Mouse (Mus musculus) heart, embryonic 12.5 days (tissue): Measurements from ENCODE around the gene Ipo8. TPM values are rescaled to one million over a fixed set of nuclear protein-coding genes. Genes with fewer than 3 reads are reported as not detected.
A peak's percentile ranks its signal among the peaks of the same experiment; 100 is the strongest.

Experiments
- ATAC-seq: fragments of 200-750 bp; cut with Nextera tagmentation; 2 replicates; pipeline ENCODE4 v1.8.0; 2017; ENCODE audit warnings: moderate TSS enrichment, moderate library complexity; ENCODE audit not compliant: insufficient number of reproducible peaks, low FRiP score
- H3K27ac ChIP-seq: fragments of 300-500 bp; sonication (generic); 2 replicates; pipeline ENCODE4 v1.5.1; 2016; ENCODE audit warnings: mild to moderate bottlenecking, moderate library complexity; ENCODE audit not compliant: poor library complexity, severe bottlenecking
- H3K27me3 ChIP-seq: fragments of 300-500 bp; sonication (generic); replicated peaks from 2 replicates; pipeline ENCODE4 v1.6.1; 2016; ENCODE audit warnings: mild to moderate bottlenecking, moderate library complexity
- H3K36me3 ChIP-seq: fragments of 300-500 bp; sonication (generic); 2 replicates; pipeline ENCODE4 v1.6.1; 2016; ENCODE audit warnings: mild to moderate bottlenecking, moderate library complexity
- H3K4me1 ChIP-seq: fragments of 300-500 bp; sonication (generic); replicated peaks from 2 replicates; pipeline ENCODE4 v1.6.1; 2016; ENCODE audit warnings: mild to moderate bottlenecking
- H3K4me2 ChIP-seq: fragments of 300-500 bp; sonication (generic); 2 replicates; pipeline ENCODE4 v1.6.1; 2016; ENCODE audit warnings: mild to moderate bottlenecking, moderate library complexity
- H3K4me3 ChIP-seq: fragments of 300-500 bp; sonication (generic); 2 replicates; pipeline ENCODE4 v1.5.1; 2016; ENCODE audit warnings: mild to moderate bottlenecking
- H3K9ac ChIP-seq: fragments of 300-500 bp; sonication (generic); 2 replicates; pipeline ENCODE4 v1.6.1; 2016; ENCODE audit warnings: mild to moderate bottlenecking, moderate library complexity
- H3K9me3 ChIP-seq: fragments of 300-500 bp; sonication (generic); replicated peaks from 2 replicates; pipeline ENCODE4 v1.6.1; 2016; ENCODE audit warnings: mild to moderate bottlenecking, moderate library complexity
- WGBS: fragments of 180-500 bp; shearing (Covaris S2); methylation state at CpG from one replicate; pipeline ENCODE4 v1.1.7; 2016; 5-methylcytosine and 5-hydroxymethylcytosine counted together
- polyA plus RNA-seq: library from polyadenylated mRNA; unstranded; fragments of >200 nt; fragmentation: Nextera tagmentation; extraction: Ambion mirVana; gene quantifications from 2 replicates; pipeline ENCODE4 v1.2.1, GENCODE M21; 2016

The Ipo8 gene
- polyA plus RNA-seq = 21.2 and 22.4 TPM in 2 replicates

GRCm38 (mm10) chr6:148830748-148831727 lies at the start of gene Ipo8:
Gene Ipo8, minus strand, starts transcription at chr6:148831467.
- peak; percentile 97 for ATAC-seq

DNA sequence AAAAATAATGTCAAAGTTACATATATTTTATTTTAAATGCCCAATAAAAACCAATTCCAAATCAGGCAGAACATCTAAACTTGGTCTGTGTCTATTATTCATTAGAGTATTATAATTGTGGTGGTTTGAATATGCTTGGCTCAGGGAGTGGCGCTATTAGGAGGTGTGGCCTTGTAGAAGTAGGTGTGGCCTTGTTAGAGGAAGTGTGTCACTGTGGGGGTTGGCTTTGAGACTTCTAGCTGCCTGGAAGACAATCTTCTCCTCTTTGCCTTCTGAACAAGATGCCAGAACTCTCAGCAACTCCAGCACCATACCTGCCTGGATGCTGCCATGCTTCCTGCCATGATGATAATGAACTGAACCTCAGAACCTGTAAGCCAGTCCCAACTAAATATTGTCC lies 42.6 kb upstream of the Ipo8 start:
- Histone ChIP-seq H3K4me3 (no peak overlapping the region), H3K4me2 (no peak overlapping the region), H3K36me3 (0 out of 2 replicates have a peak, but pooled peaks cover 2% of the 10 kb centered on the region), H3K9ac (no peak overlapping the region), H3K4me1 (no peaks in the 10 kb centered on the region), H3K27me3 (no peaks in the 10 kb centered on the region), H3K9me3 (no peaks in the 10 kb centered on the region), H3K27ac (no peak overlapping the region)
- WGBS = 93% methylated on average over 1 of the region's 1 CpGs
- ATAC-seq = no peak

More at GRCm38 (mm10) chr6:148830748-148831727, at the start of gene Ipo8:
- H3K27ac ChIP-seq = peak within 1 kb of the TSS; percentile 32
- no peaks in the 10 kb centered on the region for H3K36me3 ChIP-seq
- peak within 1 kb of the TSS; percentile 93 for H3K4me3 ChIP-seq
- under 1% methylated on average over 47 of the region's 47 CpGs for WGBS
- peaks cover 5% of the 10 kb centered on the region; the same call in 1 of the 2 replicates for H3K4me1 ChIP-seq
- H3K4me2 ChIP-seq = peak within 1 kb of the TSS; percentile 97
- no peaks in the 10 kb centered on the region for H3K27me3 ChIP-seq
- no peaks in the 10 kb centered on the region for H3K9me3 ChIP-seq
- peak within 1 kb of the TSS; percentile 84 for H3K9ac ChIP-seq

- H3K4me2 ChIP-seq = no peak overlapping the region
- H3K9ac ChIP-seq = no peak overlapping the region
- no peaks in the 10 kb centered on the region for H3K9me3 ChIP-seq
- no peaks in the 10 kb centered on the region for H3K36me3 ChIP-seq
- H3K27me3 ChIP-seq = no peaks in the 10 kb centered on the region
- no peak overlapping the region for H3K4me3 ChIP-seq
- H3K4me1 ChIP-seq = no peaks in the 10 kb centered on the region
- ATAC-seq = no peak
- no peak overlapping the region for H3K27ac ChIP-seq
Observed at GRCm38 (mm10) chr6:148845629-148846028, 14.4 kb upstream of the Ipo8 start.

- H3K4me2 ChIP-seq = no peak overlapping the region
- no peak overlapping the region for H3K9ac ChIP-seq
- WGBS = 93% methylated on average over 1 of the region's 1 CpGs
- H3K4me1 ChIP-seq = no peaks in the 10 kb centered on the region
- H3K27ac ChIP-seq = no peak overlapping the region
- no peaks in the 10 kb centered on the region for H3K36me3 ChIP-seq
- H3K4me3 ChIP-seq = no peak overlapping the region
- ATAC-seq = no peak
- no peaks in the 10 kb centered on the region for H3K27me3 ChIP-seq
- no peaks in the 10 kb centered on the region for H3K9me3 ChIP-seq
Observed at GRCm38 (mm10) chr6:148841760-148842159, 10.5 kb upstream of the Ipo8 start.

- no peak for ATAC-seq
- no peaks in the 10 kb centered on the region for H3K36me3 ChIP-seq
- no peaks in the 10 kb centered on the region for H3K9me3 ChIP-seq
- no peaks in the 10 kb centered on the region for H3K4me1 ChIP-seq
- H3K4me2 ChIP-seq = no peak overlapping the region
- H3K4me3 ChIP-seq = no peak overlapping the region
- no peak overlapping the region for H3K27ac ChIP-seq
- H3K27me3 ChIP-seq = no peaks in the 10 kb centered on the region
- H3K9ac ChIP-seq = no peak overlapping the region
Observed at GRCm38 (mm10) chr6:148838460-148838859, 7.2 kb upstream of the Ipo8 start.

DNA sequence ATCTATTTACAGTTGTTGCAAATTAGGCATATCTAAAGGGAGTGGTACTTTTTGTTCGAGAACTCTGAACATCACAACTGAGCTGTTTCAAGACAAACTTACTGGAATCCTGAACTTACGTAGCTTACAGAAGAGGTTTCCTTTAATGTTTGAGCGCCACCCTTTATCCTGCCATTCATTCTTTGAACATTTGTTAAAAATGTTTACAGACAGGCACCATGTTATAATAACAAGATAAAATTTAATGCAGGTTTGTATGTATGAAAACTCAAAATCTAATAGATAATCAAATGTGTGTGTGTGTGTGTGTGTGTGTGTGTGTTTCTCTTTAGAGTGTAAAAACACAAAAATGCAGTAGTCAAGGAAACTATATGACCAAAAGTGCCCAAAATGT lies 458 bp upstream of the Ipo8 start:
- no peaks in the 10 kb centered on the region for H3K27me3 ChIP-seq
- H3K9me3 ChIP-seq = no peaks in the 10 kb centered on the region
- H3K9ac ChIP-seq = no peak overlapping the region
- H3K4me2 ChIP-seq = peak overlapping the region; percentile 97
- H3K36me3 ChIP-seq = no peaks in the 10 kb centered on the region
- H3K4me3 ChIP-seq = peak overlapping the region; percentile 93
- peaks cover 5% of the 10 kb centered on the region; the same call in 1 of the 2 replicates for H3K4me1 ChIP-seq
- no peak overlapping the region for H3K27ac ChIP-seq
- 38% methylated on average over 3 of the region's 3 CpGs for whole genome bisulfite sequencing
- ATAC-seq = no peak

DNA sequence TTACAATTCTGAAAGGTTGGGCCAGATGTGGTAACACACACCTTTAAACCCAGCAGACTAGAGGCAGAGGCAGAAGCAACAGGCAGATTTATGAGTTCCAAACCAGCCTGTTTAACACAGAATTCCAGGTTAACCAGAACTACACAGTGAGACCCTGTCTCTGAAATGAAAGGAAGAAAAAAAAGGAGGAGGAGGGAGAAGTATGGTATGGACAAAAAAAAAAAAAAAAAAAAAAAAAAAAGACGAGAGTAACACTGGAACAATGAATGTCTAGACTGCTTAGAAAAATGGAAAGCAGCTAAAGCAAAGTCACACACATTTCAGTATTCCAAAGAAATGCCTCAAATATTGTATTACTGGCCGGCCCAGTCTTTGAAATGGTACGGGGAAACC lies 916 bp downstream of the Ipo8 start:
- H3K36me3 ChIP-seq = no peaks in the 10 kb centered on the region
- no peak for ATAC-seq
- H3K9me3 ChIP-seq = no peaks in the 10 kb centered on the region
- peak overlapping the region; percentile 84 for H3K9ac ChIP-seq
- peaks cover 5% of the 10 kb centered on the region; the same call in 1 of the 2 replicates for H3K4me1 ChIP-seq
- H3K27me3 ChIP-seq = no peaks in the 10 kb centered on the region
- WGBS = 15% methylated on average over 3 of the region's 3 CpGs
- no peak overlapping the region for H3K27ac ChIP-seq
- peak overlapping the region; percentile 93 for H3K4me3 ChIP-seq
- peak overlapping the region; percentile 97 for H3K4me2 ChIP-seq

DNA sequence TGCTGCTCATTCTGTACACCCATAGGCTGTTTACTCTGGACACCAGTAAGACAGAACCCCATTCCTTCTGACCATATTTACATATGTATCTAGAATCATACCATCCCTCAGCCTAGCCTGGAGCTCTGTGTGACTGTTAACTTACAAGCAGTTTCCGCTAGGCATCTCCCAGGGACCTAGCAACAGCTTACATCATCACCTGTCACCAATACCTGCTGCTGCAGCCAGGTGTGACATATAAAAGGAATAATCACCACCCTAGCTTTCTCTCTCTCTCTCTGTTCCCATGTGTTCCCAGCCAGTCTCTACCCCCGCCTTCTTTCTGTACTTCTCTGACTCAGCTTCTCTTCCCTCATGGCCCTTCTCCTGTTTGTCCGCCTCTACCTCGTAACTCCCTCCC lies 5.1 kb downstream of the Ipo8 start:
- no peak overlapping the region for H3K27ac ChIP-seq
- WGBS = 90% methylated on average over 4 of the region's 4 CpGs

GRCm38 (mm10) chr6:148818624-148819343 lies 12.5 kb downstream of the Ipo8 start:
- Histone ChIP-seq H3K4me3 (no peak overlapping the region), H3K9ac (no peak overlapping the region), H3K9me3 (no peaks in the 10 kb centered on the region), H3K4me2 (no peak overlapping the region), H3K27me3 (no peaks in the 10 kb centered on the region), H3K36me3 (peaks cover 55% of the 10 kb centered on the region), H3K4me1 (no peaks in the 10 kb centered on the region), H3K27ac (no peak overlapping the region)
- ATAC-seq = no peak
- 88% methylated on average over 4 of the region's 4 CpGs for WGBS

More for the DNA sequence above, 5.1 kb downstream of the Ipo8 start:
- H3K36me3 ChIP-seq = peaks cover 13% of the 10 kb centered on the region
- H3K4me3 ChIP-seq = no peak overlapping the region
- H3K9me3 ChIP-seq = no peaks in the 10 kb centered on the region
- H3K4me2 ChIP-seq = no peak overlapping the region
- H3K27me3 ChIP-seq = no peaks in the 10 kb centered on the region
- no peak for ATAC-seq
- H3K4me1 ChIP-seq = peaks cover 5% of the 10 kb centered on the region; the same call in 1 of the 2 replicates
- H3K9ac ChIP-seq = no peak overlapping the region

GRCm38 (mm10) chr6:148816751-148817150 lies 14.5 kb downstream of the Ipo8 start:
- Histone ChIP-seq H3K4me3 (no peak overlapping the region), H3K9ac (no peak overlapping the region), H3K4me2 (no peak overlapping the region), H3K36me3 (peaks cover 61% of the 10 kb centered on the region), H3K9me3 (no peaks in the 10 kb centered on the region), H3K4me1 (no peaks in the 10 kb centered on the region), H3K27me3 (no peaks in the 10 kb centered on the region), H3K27ac (no peak overlapping the region)
- 81% methylated on average over 5 of the region's 5 CpGs for WGBS
- ATAC-seq = no peak

DNA sequence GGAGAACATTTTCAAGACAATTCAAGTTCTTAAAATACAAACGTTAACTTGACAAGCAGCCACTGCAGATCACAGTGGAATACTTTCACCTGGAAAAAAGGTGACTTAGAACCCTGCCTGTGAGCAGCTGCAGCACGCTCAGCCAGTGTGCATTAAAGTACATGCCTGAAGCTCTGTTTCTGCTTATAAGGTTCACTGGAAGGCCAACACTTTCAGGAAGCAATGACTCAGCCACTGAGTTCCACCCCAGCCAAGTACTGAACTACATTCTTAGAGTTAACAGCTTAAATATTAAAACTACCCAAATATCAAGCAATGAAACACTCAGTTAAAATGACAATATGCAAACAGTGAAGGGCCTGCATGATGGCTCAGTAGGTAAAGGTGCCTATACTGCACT lies 20.1 kb downstream of the Ipo8 start:
- Histone ChIP-seq H3K27ac (no peak overlapping the region), H3K36me3 (peaks cover 68% of the 10 kb centered on the region), H3K27me3 (no peaks in the 10 kb centered on the region), H3K9ac (no peak overlapping the region), H3K4me1 (no peaks in the 10 kb centered on the region), H3K4me3 (no peak overlapping the region), H3K9me3 (no peaks in the 10 kb centered on the region), H3K4me2 (no peak overlapping the region)
- ATAC-seq = no peak
- 84% methylated on average over 2 of the region's 2 CpGs for WGBS
